Mouse (Mus musculus): ENCODE measurements at regions not wholly inside any gene's neighbourhood (a gene's known extent, or its start where the extent isn't known, plus 50 kb on each side); places are given as distances from the start of the nearest gene placed in this dataset.

GRCm38 (mm10) chr9:83326437-83327086 is 114.4 kb downstream of the Lca5 start:
- no peak for DNase-seq (ENCODE audit: low read depth)

GRCm38 (mm10) chr9:83325910-83326309 is 115.0 kb downstream of the Lca5 start:
- DNase-seq (ENCODE audit: low read depth), result no peak

GRCm38 (mm10) chr9:83324336-83324735 is 116.6 kb downstream of the Lca5 start:
- peak; percentile 7 for DNase-seq (ENCODE audit: low read depth)

- DNase-seq (ENCODE audit: low read depth), result no peak
These were observed 117.8 kb downstream of the Lca5 start for GRCm38 (mm10) chr9:83322991-83323583.

- DNase-seq (ENCODE audit: low read depth), result no peak
These were observed 119.1 kb downstream of the Lca5 start for GRCm38 (mm10) chr9:83321793-83322192.

GRCm38 (mm10) chr9:83320834-83321233 is 120.1 kb downstream of the Lca5 start:
- no peak for DNase-seq (ENCODE audit: low read depth)

- no peak for DNase-seq (ENCODE audit: low read depth)
These were observed 124.1 kb downstream of the Lca5 start for GRCm38 (mm10) chr9:83316818-83317162.

GRCm38 (mm10) chr9:83315941-83316817 is 124.7 kb downstream of the Lca5 start:
- no peak for DNase-seq (ENCODE audit: low read depth)

- DNase-seq (ENCODE audit: low read depth), result no peak
These were observed 132.2 kb downstream of the Lca5 start for GRCm38 (mm10) chr9:83308771-83309170.

- DNase-seq (ENCODE audit: low read depth), result no peak
These were observed 132.8 kb downstream of the Lca5 start for GRCm38 (mm10) chr9:83308092-83308491.

- DNase-seq (ENCODE audit: low read depth), result no peak
These were observed 133.5 kb downstream of the Lca5 start for GRCm38 (mm10) chr9:83307349-83307938.

GRCm38 (mm10) chr9:83304925-83305324 is 136.0 kb downstream of the Lca5 start:
- DNase-seq (ENCODE audit: low read depth), result no peak

GRCm38 (mm10) chr9:83300500-83300899 is 140.4 kb downstream of the Lca5 start:
- no peak for DNase-seq (ENCODE audit: low read depth)

GRCm38 (mm10) chr9:83300044-83300443 is 140.9 kb downstream of the Lca5 start:
- no peak for DNase-seq (ENCODE audit: low read depth)

GRCm38 (mm10) chr9:83299623-83300022 is 141.3 kb downstream of the Lca5 start:
- no peak for DNase-seq (ENCODE audit: low read depth)

GRCm38 (mm10) chr9:83295453-83295852 is 145.5 kb downstream of the Lca5 start:
- no peak for DNase-seq (ENCODE audit: low read depth)

GRCm38 (mm10) chr9:83294441-83294840 is 146.5 kb downstream of the Lca5 start:
- DNase-seq (ENCODE audit: low read depth), result no peak

- DNase-seq (ENCODE audit: low read depth), result no peak
These were observed 137.6 kb upstream of the Hmgn3 start for GRCm38 (mm10) chr9:83284097-83284496.

GRCm38 (mm10) chr9:83283662-83284061 is 137.2 kb upstream of the Hmgn3 start:
- DNase-seq (ENCODE audit: low read depth), result no peak

- no peak for DNase-seq (ENCODE audit: low read depth)
These were observed 136.8 kb upstream of the Hmgn3 start for GRCm38 (mm10) chr9:83283249-83283648.

- DNase-seq (ENCODE audit: low read depth), result no peak
These were observed 131.3 kb upstream of the Hmgn3 start for GRCm38 (mm10) chr9:83277791-83278190.

- no peak for DNase-seq (ENCODE audit: low read depth)
These were observed 130.9 kb upstream of the Hmgn3 start for GRCm38 (mm10) chr9:83277356-83277755.

- DNase-seq (ENCODE audit: low read depth), result no peak
These were observed 129.8 kb upstream of the Hmgn3 start for GRCm38 (mm10) chr9:83276291-83276690.

Data from naive thymus-derived CD4-positive, alpha-beta T cell, adult 2 months (primary cell).